Mouse (Mus musculus) heart, postnatal 10 days (tissue): Measurements from ENCODE around the gene Lyg2. TPM values are rescaled to one million over a fixed set of nuclear protein-coding genes. Genes with fewer than 3 reads are reported as not detected.

Source experiments
- DNase-seq, 2 experiments: peaks; one replicate each; pipeline ENCODE4 v3.0.0; 2021
- intact Hi-C: fragments of 180-260 bp; cut with DNase I; formaldehyde crosslinking; loops from one replicate; pipeline ENCODE4 v1.15.1; 2025
- total RNA-seq, 2 experiments: library from RNA; stranded (reverse); gene quantifications; 2 replicates each; pipeline ENCODE4 v1.2.3; 2021

Lyg2 gene
- not detected for total RNA-seq

- no peak for DNase-seq
- intact Hi-C loops = no loop called here
Observed at GRCm38 (mm10) chr1:37916393-37916792, at the start of gene Lyg2. TSS of gene Lyg2 (minus strand) at chr1:37916493.

- no peak for DNase-seq
- intact Hi-C loops = no loop called here
Observed at GRCm38 (mm10) chr1:37965571-37965970, 49.3 kb upstream of the Lyg2 start.

GRCm38 (mm10) chr1:37959486-37959885, 43.2 kb upstream of the Lyg2 start:
- intact Hi-C loops = no loop called here
- DNase-seq = no peak

- intact Hi-C loops = no loop called here
- no peak for DNase-seq
Observed at GRCm38 (mm10) chr1:37958516-37958915, 42.2 kb upstream of the Lyg2 start.

GRCm38 (mm10) chr1:37957659-37958058, 41.4 kb upstream of the Lyg2 start, which contains the start of gene Lyg1:
TSS of gene Lyg1 (minus strand) at chr1:37957759.
- intact Hi-C loops = no loop called here
- no peak for DNase-seq

- intact Hi-C loops = no loop called here
Observed at GRCm38 (mm10) chr1:37956690-37957431, 40.6 kb upstream of the Lyg2 start.

GRCm38 (mm10) chr1:37955251-37955650, 39.0 kb upstream of the Lyg2 start:
- DNase-seq = no peak
- intact Hi-C loops = no loop called here

More at GRCm38 (mm10) chr1:37956690-37957431, 40.6 kb upstream of the Lyg2 start:
- no peak for DNase-seq

GRCm38 (mm10) chr1:37954786-37955185, 38.5 kb upstream of the Lyg2 start:
- intact Hi-C loops = no loop called here
- DNase-seq = no peak

GRCm38 (mm10) chr1:37948906-37949305, 32.6 kb upstream of the Lyg2 start:
- no peak for DNase-seq
- intact Hi-C loops = no loop called here

GRCm38 (mm10) chr1:37931806-37932205, 15.5 kb upstream of the Lyg2 start:
- peak in 1 of 2 experiments; percentile 0 for DNase-seq
- intact Hi-C loops = no loop called here

- intact Hi-C loops = no loop called here
Observed at GRCm38 (mm10) chr1:37925971-37926370, 9.7 kb upstream of the Lyg2 start.

GRCm38 (mm10) chr1:37922536-37922935, 6.2 kb upstream of the Lyg2 start:
- DNase-seq = no peak
- intact Hi-C loops = no loop called here

More at GRCm38 (mm10) chr1:37925971-37926370, 9.7 kb upstream of the Lyg2 start:
- no peak for DNase-seq

GRCm38 (mm10) chr1:37918096-37918495, 1.8 kb upstream of the Lyg2 start:
- intact Hi-C loops = no loop called here
- DNase-seq = no peak

- intact Hi-C loops = no loop called here
- DNase-seq = no peak
Observed at GRCm38 (mm10) chr1:37917666-37918065, 1.4 kb upstream of the Lyg2 start.

- intact Hi-C loops = no loop called here
- no peak for DNase-seq
Observed at GRCm38 (mm10) chr1:37912751-37913150, 3.5 kb downstream of the Lyg2 start.

- intact Hi-C loops = loop anchor here (2.0 kb wide), 1 partner anchor 228 kb away; no protein-coding TSS in a partner anchor
- peak; percentile 28 to 49 for DNase-seq
Observed at GRCm38 (mm10) chr1:37903178-37903577, 13.1 kb downstream of the Lyg2 start.

GRCm38 (mm10) chr1:37900288-37900687, 16.0 kb downstream of the Lyg2 start:
- no peak for DNase-seq
- intact Hi-C loops = no loop called here

- intact Hi-C loops = no loop called here
- no peak for DNase-seq
Observed at GRCm38 (mm10) chr1:37899816-37900215, 16.5 kb downstream of the Lyg2 start.

- intact Hi-C loops = loop anchor here (5.0 kb wide), 2 partner anchors 103 to 233 kb away; partner anchors contain the start of genes Eif5b, Rev1 and Txndc9
- DNase-seq = no peak
Observed at GRCm38 (mm10) chr1:37894606-37895005, 21.7 kb downstream of the Lyg2 start.

GRCm38 (mm10) chr1:37891400-37891799, 24.9 kb downstream of the Lyg2 start:
- intact Hi-C loops = loop anchor here (2.0 to 5.0 kb wide), 3 partner anchors 27 to 236 kb away; partner anchors contain the start of genes Eif5b, Rev1 and Txndc9
- peak in 1 of 2 experiments; percentile 12 for DNase-seq

GRCm38 (mm10) chr1:37890025-37890652, 26.2 kb downstream of the Lyg2 start, which contains the start of the genes Mitd1 and Mrpl30:
TSS of gene Mitd1 (minus strand) at chr1:37890411.
TSS of gene Mrpl30 (plus strand) at chr1:37890477.
- intact Hi-C loops = loop anchor here (2.0 to 5.0 kb wide), 3 partner anchors 25 to 237 kb away; partner anchors contain the start of genes Eif5b, Rev1 and Txndc9

GRCm38 (mm10) chr1:37889206-37889605, 27.1 kb downstream of the Lyg2 start:
- intact Hi-C loops = no loop called here
- no peak for DNase-seq

More at GRCm38 (mm10) chr1:37890025-37890652, 26.2 kb downstream of the Lyg2 start, which contains the start of the genes Mitd1 and Mrpl30:
- DNase-seq = peak; percentile 95
